Mouse (Mus musculus): ENCODE results near the gene Alpl. TPM values are rescaled to one million over a fixed set of nuclear protein-coding genes. Genes with fewer than 3 reads are reported as not detected.

The Alpl gene
- total and polyA plus RNA-seq, 2 experiments from 2014 or later, result 15.3 to 17.5 TPM

DNA sequence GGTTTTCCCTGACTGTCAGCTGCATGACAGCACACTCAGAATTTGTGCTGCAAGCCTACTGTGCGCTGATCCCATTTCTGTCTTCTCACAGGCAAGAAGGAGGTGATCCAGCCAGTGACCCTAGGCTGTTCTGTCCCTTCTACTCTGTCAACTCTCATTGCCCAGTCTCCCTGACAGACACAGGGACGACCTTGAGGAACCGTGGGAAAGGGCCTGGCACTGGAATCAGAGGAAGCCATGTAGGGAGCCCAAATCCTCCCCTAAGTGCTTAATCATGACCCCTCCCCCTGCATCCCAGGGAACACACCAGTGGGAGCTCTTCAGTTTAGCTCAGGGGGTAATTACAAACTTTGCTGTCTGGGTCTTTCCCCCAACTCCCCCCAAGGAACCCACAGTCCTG is 58.4 kb downstream of the Alpl start:
- ATAC-seq (no peak), DNase-seq (ENCODE audit: low spot score) (no peak)
- WGBS, result 68% methylated on average over 3 of the region's 3 CpGs
- H3K9me3 ChIP-seq (ENCODE audit: low read length), result no peaks in the 10 kb centered on the region
- no peaks in the 10 kb centered on the region for H3K27me3 ChIP-seq (ENCODE audit: insufficient read depth, low read length)
- no peak overlapping the region for H3K27ac ChIP-seq
- peaks cover 10% of the 10 kb centered on the region; the same call in 1 of the 2 replicates for H3K4me1 ChIP-seq (ENCODE audit: insufficient read depth, low read length)
- TF ChIP-seq CTCF (IDR thresholded peaks at IDR 0.05; ENCODE audit: low read depth), result no peak
- no peak overlapping the region for H3K9ac ChIP-seq (replicated peaks; ENCODE audit: low read length)
- no peak overlapping the region for H3K4me3 ChIP-seq (ENCODE audit: low read length)
- no peak overlapping the region for H3K4me2 ChIP-seq (ENCODE audit: low read depth, low read length)
- no peaks in the 10 kb centered on the region for H3K36me3 ChIP-seq (ENCODE audit: insufficient read depth, low read length)

DNA sequence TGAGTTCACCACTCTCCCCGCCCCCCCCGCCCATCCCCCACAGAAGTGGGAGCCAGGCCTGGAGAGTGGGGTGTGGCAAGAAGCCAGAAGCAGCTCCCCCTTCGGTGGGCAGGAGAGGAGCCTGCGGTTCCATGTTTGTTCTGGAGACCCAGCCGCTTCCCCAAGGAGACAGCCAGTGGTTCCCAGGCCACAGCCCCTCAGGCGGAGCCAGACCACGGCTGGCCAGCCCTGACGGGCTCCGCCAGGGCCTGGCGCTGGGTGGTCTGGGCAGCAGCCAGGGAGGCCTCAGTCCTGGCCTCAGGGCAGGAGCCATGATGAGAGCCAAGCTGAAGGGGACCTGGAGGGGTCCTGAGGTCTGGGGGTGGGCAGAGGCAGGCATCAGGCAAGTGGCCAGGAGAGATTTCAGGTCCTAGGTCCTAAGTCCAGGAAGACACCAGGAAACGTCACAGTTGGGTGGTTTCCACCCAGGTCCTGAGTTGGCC is 59.9 kb downstream of the Alpl start:
- TF ChIP-seq CTCF (IDR thresholded peaks at IDR 0.05; ENCODE audit: low read depth), result peak; percentile 30
- ATAC-seq, result peak; percentile 70
- peak; percentile 72 for DNase-seq (ENCODE audit: low spot score)
- H3K27me3 ChIP-seq (ENCODE audit: insufficient read depth, low read length), result no peaks in the 10 kb centered on the region
- H3K27ac ChIP-seq, result no peak overlapping the region
- H3K36me3 ChIP-seq (ENCODE audit: insufficient read depth, low read length), result no peaks in the 10 kb centered on the region
- no peak overlapping the region for H3K4me3 ChIP-seq (ENCODE audit: low read length)
- WGBS, result 25% methylated on average over 11 of the region's 11 CpGs
- no peak overlapping the region for H3K4me2 ChIP-seq (ENCODE audit: low read depth, low read length)
- H3K9me3 ChIP-seq (ENCODE audit: low read length), result no peaks in the 10 kb centered on the region
- peaks cover 10% of the 10 kb centered on the region; the same call in 1 of the 2 replicates for H3K4me1 ChIP-seq (ENCODE audit: insufficient read depth, low read length)
- no peak overlapping the region for H3K9ac ChIP-seq (replicated peaks; ENCODE audit: low read length)

DNA sequence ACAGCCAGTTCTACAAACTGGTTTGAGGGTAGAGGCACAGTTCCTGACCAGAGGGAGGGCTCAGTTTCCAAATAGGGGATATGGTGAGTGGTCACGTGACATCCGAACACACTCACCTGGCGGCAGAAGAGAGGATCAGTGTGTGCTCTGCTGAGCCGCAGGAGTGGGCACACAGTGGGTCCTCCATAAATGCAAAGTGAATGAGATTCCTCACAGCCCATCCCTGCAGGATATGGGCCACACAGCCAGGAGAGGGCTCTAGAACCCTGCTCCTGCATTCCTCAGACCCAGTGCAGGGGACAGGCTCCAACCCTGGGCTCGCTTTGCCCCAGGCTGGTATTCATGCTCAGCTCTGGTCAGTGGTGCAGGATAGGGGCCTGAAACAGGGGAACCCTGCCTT is 62.7 kb downstream of the Alpl start:
- Histone ChIP-seq H3K4me3 (ENCODE audit: low read length) (no peak overlapping the region), H3K27ac (no peak overlapping the region), H3K4me2 (ENCODE audit: low read depth, low read length) (no peak overlapping the region), H3K36me3 (ENCODE audit: insufficient read depth, low read length) (no peaks in the 10 kb centered on the region), H3K9ac (replicated peaks; ENCODE audit: low read length) (no peak overlapping the region), H3K9me3 (ENCODE audit: low read length) (no peaks in the 10 kb centered on the region), H3K4me1 (ENCODE audit: insufficient read depth, low read length) (peaks cover 6% of the 10 kb centered on the region; the same call in 1 of the 2 replicates), H3K27me3 (ENCODE audit: insufficient read depth, low read length) (no peaks in the 10 kb centered on the region)
- WGBS, result 75% methylated on average over 5 of the region's 5 CpGs
- DNase-seq (ENCODE audit: low spot score) (peak; percentile 1), ATAC-seq (no peak)
- TF ChIP-seq CTCF (IDR thresholded peaks at IDR 0.05; ENCODE audit: low read depth), result peak; percentile 37

DNA sequence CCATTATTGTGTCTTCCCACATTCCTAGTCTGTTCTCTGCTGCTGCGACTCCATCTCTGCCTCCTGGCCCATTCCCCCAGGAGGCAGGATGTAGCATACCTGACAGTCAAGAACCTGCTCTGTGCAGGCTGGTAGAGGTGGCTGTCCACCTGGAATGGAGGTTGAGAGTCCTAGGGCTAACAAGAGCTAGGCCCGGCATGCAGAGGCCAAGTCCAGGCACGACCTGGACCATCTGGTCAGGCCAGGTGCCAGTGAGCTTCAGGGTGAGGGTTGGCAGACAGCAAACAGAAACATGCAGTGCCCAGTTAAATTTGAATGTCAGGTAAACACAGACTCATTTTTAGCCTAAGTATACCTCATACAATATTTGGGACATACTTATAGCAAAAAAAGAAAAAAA is 63.2 kb downstream of the Alpl start:
- Histone ChIP-seq H3K4me3 (ENCODE audit: low read length) (no peak overlapping the region), H3K9me3 (ENCODE audit: low read length) (no peaks in the 10 kb centered on the region), H3K27ac (no peak overlapping the region), H3K9ac (replicated peaks; ENCODE audit: low read length) (no peak overlapping the region), H3K27me3 (ENCODE audit: insufficient read depth, low read length) (no peaks in the 10 kb centered on the region), H3K36me3 (ENCODE audit: insufficient read depth, low read length) (no peaks in the 10 kb centered on the region), H3K4me2 (ENCODE audit: low read depth, low read length) (no peak overlapping the region), H3K4me1 (ENCODE audit: insufficient read depth, low read length) (peaks cover 6% of the 10 kb centered on the region; the same call in 1 of the 2 replicates)
- ATAC-seq (no peak), DNase-seq (ENCODE audit: low spot score) (no peak)
- TF ChIP-seq CTCF (IDR thresholded peaks at IDR 0.05; ENCODE audit: low read depth), result no peak
- 72% methylated on average over 3 of the region's 3 CpGs for WGBS

GRCm38 (mm10) chr4:137732361-137732760 is 63.8 kb downstream of the Alpl start:
- DNase-seq (ENCODE audit: low spot score) (no peak), ATAC-seq (no peak)
- no peaks in the 10 kb centered on the region for H3K27me3 ChIP-seq (ENCODE audit: insufficient read depth, low read length)
- peaks cover 9% of the 10 kb centered on the region; the same call in 1 of the 2 replicates for H3K4me1 ChIP-seq (ENCODE audit: insufficient read depth, low read length)
- H3K9me3 ChIP-seq (ENCODE audit: low read length), result no peaks in the 10 kb centered on the region
- no peak for TF ChIP-seq CTCF (IDR thresholded peaks at IDR 0.05; ENCODE audit: low read depth)
- no peak overlapping the region for H3K27ac ChIP-seq
- H3K36me3 ChIP-seq (ENCODE audit: insufficient read depth, low read length), result no peaks in the 10 kb centered on the region
- no peak overlapping the region for H3K4me2 ChIP-seq (ENCODE audit: low read depth, low read length)
- no peak overlapping the region for H3K9ac ChIP-seq (replicated peaks; ENCODE audit: low read length)
- H3K4me3 ChIP-seq (ENCODE audit: low read length), result no peak overlapping the region
- whole genome bisulfite sequencing, result 68% methylated on average over 3 of the region's 3 CpGs

DNA sequence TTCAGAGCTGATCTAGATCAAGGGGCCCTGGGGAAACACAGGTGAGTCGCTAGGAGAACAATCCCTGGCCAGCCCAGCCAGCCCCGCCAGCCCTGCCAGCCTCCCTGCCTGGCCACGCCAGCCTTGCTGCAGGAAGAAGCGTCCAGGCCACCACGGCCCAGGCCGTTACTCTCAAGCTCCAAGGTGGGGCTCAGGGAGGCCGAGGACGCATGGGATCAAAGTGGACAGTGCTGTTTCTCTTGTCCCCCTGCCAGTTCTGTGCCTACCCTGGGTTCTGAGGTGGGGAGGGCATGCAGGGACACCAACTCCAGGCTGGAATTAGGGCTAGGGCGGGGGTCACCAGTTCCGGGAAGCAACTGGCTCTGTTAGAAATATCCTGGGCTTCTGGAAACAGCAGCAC is 64.3 kb downstream of the Alpl start:
- no peak overlapping the region for H3K27ac ChIP-seq
- peaks cover 10% of the 10 kb centered on the region; the same call in 1 of the 2 replicates for H3K4me1 ChIP-seq (ENCODE audit: insufficient read depth, low read length)
- H3K9ac ChIP-seq (replicated peaks; ENCODE audit: low read length), result 0 out of 2 replicates have a peak overlapping the region, but pooled peaks have one; percentile 17
- no peak overlapping the region for H3K4me2 ChIP-seq (ENCODE audit: low read depth, low read length)
- no peak for TF ChIP-seq CTCF (IDR thresholded peaks at IDR 0.05; ENCODE audit: low read depth)
- H3K9me3 ChIP-seq (ENCODE audit: low read length), result no peaks in the 10 kb centered on the region
- DNase-seq (ENCODE audit: low spot score) (no peak), ATAC-seq (no peak)
- no peaks in the 10 kb centered on the region for H3K27me3 ChIP-seq (ENCODE audit: insufficient read depth, low read length)
- no peak overlapping the region for H3K4me3 ChIP-seq (ENCODE audit: low read length)
- whole genome bisulfite sequencing, result 80% methylated on average over 10 of the region's 10 CpGs
- no peaks in the 10 kb centered on the region for H3K36me3 ChIP-seq (ENCODE audit: insufficient read depth, low read length)

- Histone ChIP-seq H3K27me3 (ENCODE audit: insufficient read depth, low read length) (no peaks in the 10 kb centered on the region), H3K27ac (no peak overlapping the region), H3K9ac (replicated peaks; ENCODE audit: low read length) (no peak overlapping the region), H3K4me1 (ENCODE audit: insufficient read depth, low read length) (0 out of 2 replicates have a peak, but pooled peaks cover 4% of the 10 kb centered on the region), H3K9me3 (ENCODE audit: low read length) (no peaks in the 10 kb centered on the region), H3K4me3 (ENCODE audit: low read length) (no peak overlapping the region), H3K4me2 (ENCODE audit: low read depth, low read length) (no peak overlapping the region), H3K36me3 (ENCODE audit: insufficient read depth, low read length) (no peaks in the 10 kb centered on the region)
- 81% methylated on average over 8 of the region's 8 CpGs for WGBS
- no peak for ATAC-seq
- TF ChIP-seq CTCF (IDR thresholded peaks at IDR 0.05; ENCODE audit: low read depth), result no peak
- DNase-seq (ENCODE audit: low spot score), result no peak
These were observed 65.4 kb downstream of the Alpl start for GRCm38 (mm10) chr4:137730757-137731156.

All from hindbrain, postnatal 0 days (tissue).